Mouse (Mus musculus): ENCODE data around the gene Cd5. TPM values are rescaled to one million over a fixed set of nuclear protein-coding genes. Genes with fewer than 3 reads are reported as not detected.

The Cd5 gene
- total and polyA plus RNA-seq, 3 experiments: 0.11 to 0.80 (median 0.26) TPM

- no peak overlapping the region for H3K9ac ChIP-seq (ENCODE audit: low read depth, low read length)
- intact Hi-C loops (cut with DNase I): no loop called here
Observed at GRCm38 (mm10) chr19:10698131-10698991, 40.4 kb downstream of the Cd5 start.

GRCm38 (mm10) chr19:10695801-10696200 lies 43.0 kb downstream of the Cd5 start:
- DNase-seq: no peak
- Histone ChIP-seq H3K27me3 (ENCODE audit: control insufficient read depth, insufficient read depth, low read length) (no peaks in the 10 kb centered on the region), H3K4me3 (no peak overlapping the region), H3K36me3 (ENCODE audit: control insufficient read depth, insufficient read depth, low read length) (peaks cover 2% of the 10 kb centered on the region; the same call in 1 of the 2 replicates), H3K9ac (ENCODE audit: low read depth, low read length) (no peak overlapping the region), H3K27ac (no peak overlapping the region), H3K79me2 (replicated peaks; ENCODE audit: control insufficient read depth, insufficient read depth, low read length) (peaks cover 7% of the 10 kb centered on the region), H3K4me1 (ENCODE audit: control insufficient read depth, insufficient read depth, low read length) (peaks cover 24% of the 10 kb centered on the region)
- intact Hi-C loops (cut with DNase I): no loop called here
- WGBS: 55% methylated on average over 7 of the region's 7 CpGs
- TF ChIP-seq CTCF (IDR thresholded peaks at IDR 0.05): no peak
- no peak for TF ChIP-seq EP300 (IDR thresholded peaks at IDR 0.05; ENCODE audit: insufficient read depth, low read depth, low read length)
- no peak for TF ChIP-seq POLR2A (IDR thresholded peaks at IDR 0.05; ENCODE audit: insufficient read depth, low read depth, low read length)

More at GRCm38 (mm10) chr19:10698131-10698991, 40.4 kb downstream of the Cd5 start:
- H3K27ac ChIP-seq: no peak overlapping the region
- H3K4me3 ChIP-seq: no peak overlapping the region
- DNase-seq: no peak
- H3K79me2 ChIP-seq (replicated peaks; ENCODE audit: control insufficient read depth, insufficient read depth, low read length): peaks cover 6% of the 10 kb centered on the region; the same call in 1 of the 2 replicates
- no peaks in the 10 kb centered on the region; the same call in 1 of the 2 replicates for H3K36me3 ChIP-seq (ENCODE audit: control insufficient read depth, insufficient read depth, low read length)
- TF ChIP-seq CTCF (IDR thresholded peaks at IDR 0.05) (no peak), EP300 (IDR thresholded peaks at IDR 0.05; ENCODE audit: insufficient read depth, low read depth, low read length) (no peak), POLR2A (IDR thresholded peaks at IDR 0.05; ENCODE audit: insufficient read depth, low read depth, low read length) (no peak)
- peaks cover 37% of the 10 kb centered on the region for H3K4me1 ChIP-seq (ENCODE audit: control insufficient read depth, insufficient read depth, low read length)
- WGBS: 50% methylated on average over 9 of the region's 9 CpGs
- no peaks in the 10 kb centered on the region for H3K27me3 ChIP-seq (ENCODE audit: control insufficient read depth, insufficient read depth, low read length)

GRCm38 (mm10) chr19:10693926-10694682 lies 44.7 kb downstream of the Cd5 start:
- no peaks in the 10 kb centered on the region for H3K27me3 ChIP-seq (ENCODE audit: control insufficient read depth, insufficient read depth, low read length)
- DNase-seq: no peak
- no peak overlapping the region for H3K9ac ChIP-seq (ENCODE audit: low read depth, low read length)
- H3K36me3 ChIP-seq (ENCODE audit: control insufficient read depth, insufficient read depth, low read length): peaks cover 3% of the 10 kb centered on the region; the same call in 1 of the 2 replicates
- intact Hi-C loops (cut with DNase I): no loop called here
- 84% methylated on average over 10 of the region's 10 CpGs for whole genome bisulfite sequencing
- peaks cover 24% of the 10 kb centered on the region for H3K4me1 ChIP-seq (ENCODE audit: control insufficient read depth, insufficient read depth, low read length)
- no peak overlapping the region for H3K4me3 ChIP-seq
- no peak for TF ChIP-seq EP300 (IDR thresholded peaks at IDR 0.05; ENCODE audit: insufficient read depth, low read depth, low read length)
- TF ChIP-seq CTCF (IDR thresholded peaks at IDR 0.05): no peak
- no peak for TF ChIP-seq POLR2A (IDR thresholded peaks at IDR 0.05; ENCODE audit: insufficient read depth, low read depth, low read length)
- peaks cover 7% of the 10 kb centered on the region for H3K79me2 ChIP-seq (replicated peaks; ENCODE audit: control insufficient read depth, insufficient read depth, low read length)
- no peak overlapping the region for H3K27ac ChIP-seq

- Histone ChIP-seq H3K36me3 (ENCODE audit: control insufficient read depth, insufficient read depth, low read length) (peaks cover 6% of the 10 kb centered on the region; the same call in 1 of the 2 replicates), H3K27ac (no peak overlapping the region), H3K79me2 (replicated peaks; ENCODE audit: control insufficient read depth, insufficient read depth, low read length) (peaks cover 7% of the 10 kb centered on the region), H3K4me1 (ENCODE audit: control insufficient read depth, insufficient read depth, low read length) (peaks cover 16% of the 10 kb centered on the region), H3K4me3 (no peak overlapping the region), H3K9ac (ENCODE audit: low read depth, low read length) (no peak overlapping the region), H3K27me3 (ENCODE audit: control insufficient read depth, insufficient read depth, low read length) (no peaks in the 10 kb centered on the region)
- no peak for DNase-seq
- WGBS: 87% methylated on average over 4 of the region's 4 CpGs
- intact Hi-C loops (cut with DNase I): no loop called here
- no peak for TF ChIP-seq CTCF (IDR thresholded peaks at IDR 0.05)
- TF ChIP-seq POLR2A (IDR thresholded peaks at IDR 0.05; ENCODE audit: insufficient read depth, low read depth, low read length): no peak
- no peak for TF ChIP-seq EP300 (IDR thresholded peaks at IDR 0.05; ENCODE audit: insufficient read depth, low read depth, low read length)
Observed at GRCm38 (mm10) chr19:10692361-10692760, 46.4 kb downstream of the Cd5 start.

GRCm38 (mm10) chr19:10691660-10692059 lies 47.1 kb downstream of the Cd5 start:
- 84% methylated on average over 3 of the region's 3 CpGs for WGBS
- Histone ChIP-seq H3K4me3 (no peak overlapping the region), H3K79me2 (replicated peaks; ENCODE audit: control insufficient read depth, insufficient read depth, low read length) (peaks cover 7% of the 10 kb centered on the region), H3K36me3 (ENCODE audit: control insufficient read depth, insufficient read depth, low read length) (peaks cover 6% of the 10 kb centered on the region; the same call in 1 of the 2 replicates), H3K4me1 (ENCODE audit: control insufficient read depth, insufficient read depth, low read length) (peaks cover 16% of the 10 kb centered on the region), H3K27ac (no peak overlapping the region; the same call in 1 of the 2 replicates), H3K27me3 (ENCODE audit: control insufficient read depth, insufficient read depth, low read length) (no peaks in the 10 kb centered on the region), H3K9ac (ENCODE audit: low read depth, low read length) (no peak overlapping the region)
- no peak for DNase-seq
- TF ChIP-seq POLR2A (IDR thresholded peaks at IDR 0.05; ENCODE audit: insufficient read depth, low read depth, low read length) (no peak), CTCF (IDR thresholded peaks at IDR 0.05) (no peak), EP300 (IDR thresholded peaks at IDR 0.05; ENCODE audit: insufficient read depth, low read depth, low read length) (no peak)
- intact Hi-C loops (cut with DNase I): no loop called here

Measured in heart, adult 2 months (tissue).